Mouse (Mus musculus) left cerebral cortex, adult 8-10 months (tissue): ENCODE data around the gene Uckl1. TPM values are rescaled to one million over a fixed set of nuclear protein-coding genes. Genes with fewer than 3 reads are reported as not detected.
A peak's percentile ranks its signal among the peaks of the same experiment; 100 is the strongest.

Experiments used
- DNase-seq, 2 experiments: peaks; one replicate each; pipeline ENCODE4 v3.0.0; 2022; ENCODE audit warnings: low spot score in 2 of 2
- total RNA-seq, 4 experiments: library from RNA; stranded (reverse); gene quantifications; 2 replicates each; pipeline ENCODE4 v1.2.4; 2022

Gene Uckl1
- total RNA-seq = 10 to 100 TPM; 53.5 to 80.6 (median 63.6) TPM

- DNase-seq = peak in 1 of 2 experiments; percentile 11
Observed at GRCm38 (mm10) chr2:181584411-181584942, at the start of gene Uckl1. Gene Uckl1 (minus strand): TSS chr2:181584892.

GRCm38 (mm10) chr2:181632624-181633023, 47.9 kb upstream of the Uckl1 start:
- DNase-seq = no peak

DNA sequence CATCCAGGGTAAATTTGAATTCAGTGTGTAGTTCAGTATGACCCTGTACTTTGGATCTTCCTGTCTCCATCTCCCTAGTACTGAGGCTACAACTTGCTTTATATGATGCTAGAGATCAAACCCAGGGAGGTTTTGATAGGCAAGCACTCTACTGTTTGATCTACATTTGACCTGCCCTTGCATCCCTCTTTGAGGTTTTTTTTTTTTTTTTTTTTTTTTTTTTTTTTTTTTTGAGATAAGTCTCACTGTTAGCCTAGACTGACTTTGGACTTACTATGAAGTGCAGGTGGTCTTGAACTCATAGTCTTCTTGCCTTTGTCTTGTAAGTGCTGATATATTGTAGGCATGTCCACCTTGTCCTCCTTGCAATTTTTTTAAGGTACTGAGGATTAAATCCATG, 43.8 kb upstream of the Uckl1 start:
- DNase-seq = no peak

DNA sequence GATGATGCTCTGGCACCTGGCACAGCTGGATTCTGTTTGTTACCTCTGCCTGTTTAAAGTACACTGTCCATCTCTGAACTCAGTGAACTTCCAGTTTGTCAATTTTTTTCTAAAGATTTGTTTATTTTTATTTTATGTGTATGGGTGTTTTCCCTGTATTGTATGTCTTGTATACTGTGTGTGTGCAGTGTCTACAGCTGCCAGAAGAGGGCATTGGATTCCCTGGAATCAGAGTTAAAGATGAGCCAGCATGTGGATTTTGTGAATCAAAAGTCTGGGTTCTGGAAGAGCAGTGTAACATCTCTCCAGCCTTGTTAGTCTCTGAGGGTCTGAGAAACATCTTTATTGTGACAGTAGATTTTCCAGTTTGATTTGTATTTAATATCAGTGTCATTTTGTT, 38.7 kb upstream of the Uckl1 start:
- no peak for DNase-seq

DNA sequence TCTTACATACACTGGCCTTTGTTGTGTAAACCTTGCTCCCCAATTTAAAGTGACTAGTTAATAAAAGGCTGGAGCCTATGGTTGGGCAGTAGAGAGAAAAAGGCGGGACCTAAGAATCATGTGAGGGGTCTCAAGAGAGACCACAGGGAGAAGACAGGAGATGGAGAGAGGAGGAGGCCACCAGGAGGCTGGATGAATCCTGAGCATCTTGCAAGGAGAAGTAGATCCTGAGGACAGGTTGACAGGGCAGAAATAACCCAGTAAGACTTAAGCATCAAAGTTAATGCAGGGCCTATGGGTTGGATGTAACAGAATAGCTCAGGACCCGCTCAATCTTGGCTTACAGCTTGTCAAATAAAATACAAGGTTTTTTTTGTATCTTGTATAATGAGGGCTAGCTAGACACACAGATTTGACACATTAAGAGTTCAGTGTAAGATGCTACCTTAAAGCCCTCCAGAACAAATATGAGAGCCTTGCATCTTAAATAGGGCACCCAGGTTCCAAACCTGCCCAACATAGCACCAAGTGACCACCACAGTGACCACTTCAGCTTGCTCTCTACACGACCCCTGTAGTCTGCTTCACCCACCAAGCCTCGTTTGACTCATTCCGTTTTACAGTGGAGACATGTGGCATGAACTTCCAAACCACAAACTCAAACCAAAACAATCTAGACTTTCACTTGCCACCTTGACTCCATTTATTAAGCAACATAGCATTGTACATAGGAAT, 34.2 kb upstream of the Uckl1 start:
- no peak for DNase-seq

DNA sequence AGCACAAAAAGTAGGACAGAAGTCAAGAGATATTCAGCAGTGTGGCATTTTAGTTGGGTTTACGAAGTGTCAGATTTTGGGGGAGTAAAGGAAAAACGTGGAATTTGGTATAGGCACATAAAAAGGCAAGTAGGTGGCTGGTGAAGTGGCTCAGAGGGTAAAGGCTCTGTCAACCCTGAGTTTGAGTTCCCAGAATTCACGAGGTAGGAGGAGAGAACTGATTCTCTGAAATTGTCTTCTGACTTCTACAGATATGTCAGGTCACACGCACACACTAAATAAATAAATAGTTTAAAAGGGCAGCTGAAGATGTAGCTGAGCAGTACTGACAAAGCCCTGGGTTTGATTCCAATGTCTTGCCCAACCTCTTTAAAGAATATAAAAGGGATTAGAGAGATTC, 17.7 kb upstream of the Uckl1 start:
- no peak for DNase-seq

DNA sequence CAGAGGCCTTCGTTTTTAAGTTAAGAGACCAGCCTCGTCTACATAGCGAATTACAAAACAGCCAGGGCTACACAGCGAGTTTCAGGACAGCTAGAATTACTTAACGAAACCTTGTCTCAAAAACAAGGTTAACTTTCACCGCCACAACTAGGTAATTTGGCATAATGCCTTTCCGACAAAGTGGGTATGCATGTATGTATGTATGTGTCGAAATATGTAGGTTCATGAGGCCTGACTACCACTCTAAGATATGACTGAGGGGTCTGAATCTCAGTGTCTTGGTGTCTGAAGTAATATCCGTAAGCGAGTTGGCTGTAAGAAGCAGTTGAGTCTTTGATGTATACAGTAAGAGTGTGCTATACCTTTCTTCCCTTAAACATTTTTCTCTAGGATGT, 17.1 kb upstream of the Uckl1 start:
- DNase-seq = no peak

DNA sequence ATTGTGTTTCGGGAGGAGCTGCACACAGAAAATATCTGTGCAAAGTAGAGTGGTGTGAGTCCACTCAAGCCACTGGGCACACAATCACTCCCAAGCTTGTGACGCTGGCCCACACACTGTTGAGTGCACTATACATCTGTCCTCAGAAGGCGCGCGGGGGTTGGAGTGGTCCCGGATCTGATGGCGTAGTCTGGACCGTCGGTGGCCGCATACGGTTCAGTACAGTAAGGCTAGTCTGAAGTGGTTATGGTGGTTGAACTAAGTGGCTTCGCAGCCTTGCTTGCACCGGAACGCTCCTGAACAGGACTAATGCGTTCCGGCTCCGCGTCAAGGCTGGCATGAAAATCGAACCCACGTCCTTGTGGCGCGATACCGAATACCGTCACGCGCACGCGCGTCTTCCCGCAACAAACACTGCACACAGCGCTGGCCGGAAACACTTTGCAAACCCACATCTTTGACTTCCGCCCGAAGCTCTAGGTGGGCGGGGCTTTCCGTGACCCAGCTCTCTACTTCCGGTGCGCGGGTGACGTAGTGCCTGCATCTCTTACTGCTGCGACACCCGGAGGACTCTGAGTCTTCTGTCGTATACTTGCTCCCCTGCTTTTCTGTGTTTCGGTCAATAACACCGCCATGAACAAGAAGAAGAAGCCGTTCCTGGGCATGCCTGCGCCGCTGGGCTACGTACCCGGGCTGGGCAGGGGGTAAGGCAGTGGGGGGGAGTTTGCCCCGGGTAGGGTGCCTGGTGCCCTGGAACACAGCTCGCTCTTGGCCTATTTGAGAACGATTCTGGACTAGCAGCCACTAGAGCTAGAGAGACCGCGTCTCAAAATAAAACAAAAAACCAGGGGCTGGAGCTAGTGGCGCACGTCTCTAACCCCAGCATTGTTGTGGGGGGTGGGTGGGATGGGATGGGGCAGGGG, 16.4 kb upstream of the Uckl1 start:
- DNase-seq = peak; percentile 90 to 97

- peak in 1 of 2 experiments; percentile 43 for DNase-seq
Observed at GRCm38 (mm10) chr2:181600226-181600758, 15.6 kb upstream of the Uckl1 start.

DNA sequence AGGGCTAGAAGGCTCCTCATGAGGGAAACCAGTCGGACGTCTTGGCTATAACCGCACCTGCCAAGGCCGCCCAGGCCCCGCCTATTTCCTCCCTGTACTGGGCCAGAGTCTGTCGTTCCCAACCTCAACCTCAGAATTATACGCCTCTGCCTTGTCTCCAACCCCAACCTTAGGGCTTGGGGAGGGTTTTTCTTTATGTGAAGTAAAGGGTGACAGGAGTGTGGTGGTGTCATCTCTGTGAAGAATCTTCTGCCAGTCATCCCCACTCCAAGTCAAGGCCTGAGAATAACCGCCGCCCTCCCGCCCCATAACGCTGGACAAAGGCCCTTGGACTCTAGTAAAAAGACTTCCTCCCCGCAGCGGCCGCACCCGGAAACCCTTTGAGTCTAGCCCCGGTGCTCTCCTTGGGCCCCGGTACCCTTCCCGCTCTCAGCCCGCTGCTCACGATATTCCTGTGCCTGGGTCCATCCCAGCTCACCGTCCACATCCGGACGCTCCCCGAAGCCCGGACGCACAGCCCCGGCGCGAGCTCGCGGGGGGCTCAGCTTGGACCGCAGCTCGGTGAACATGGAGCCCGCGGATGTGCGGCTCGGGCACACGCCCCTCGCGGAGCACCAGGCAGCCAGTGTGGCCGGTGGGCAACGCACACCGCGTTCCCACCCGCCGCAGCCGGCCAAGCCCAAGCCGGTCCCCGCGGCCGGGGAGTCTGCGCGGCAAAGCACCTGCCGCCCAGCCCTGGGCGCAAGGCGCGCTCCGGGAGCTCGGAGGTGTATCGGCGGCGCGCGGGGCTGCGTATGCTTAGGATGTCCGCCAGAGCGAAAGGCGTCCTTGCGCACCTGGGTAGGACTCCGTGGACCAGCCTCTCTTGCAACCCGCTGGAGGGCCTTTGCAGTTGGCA, 14.0 kb upstream of the Uckl1 start, which contains the start of gene Samd10:
Gene Samd10 (minus strand): TSS at position 759 of the 898 bp plus-strand sequence.
- peak in 1 of 2 experiments; percentile 66 for DNase-seq

- peak in 1 of 2 experiments; percentile 18 for DNase-seq
Observed at GRCm38 (mm10) chr2:181597378-181598061, 12.8 kb upstream of the Uckl1 start.

DNA sequence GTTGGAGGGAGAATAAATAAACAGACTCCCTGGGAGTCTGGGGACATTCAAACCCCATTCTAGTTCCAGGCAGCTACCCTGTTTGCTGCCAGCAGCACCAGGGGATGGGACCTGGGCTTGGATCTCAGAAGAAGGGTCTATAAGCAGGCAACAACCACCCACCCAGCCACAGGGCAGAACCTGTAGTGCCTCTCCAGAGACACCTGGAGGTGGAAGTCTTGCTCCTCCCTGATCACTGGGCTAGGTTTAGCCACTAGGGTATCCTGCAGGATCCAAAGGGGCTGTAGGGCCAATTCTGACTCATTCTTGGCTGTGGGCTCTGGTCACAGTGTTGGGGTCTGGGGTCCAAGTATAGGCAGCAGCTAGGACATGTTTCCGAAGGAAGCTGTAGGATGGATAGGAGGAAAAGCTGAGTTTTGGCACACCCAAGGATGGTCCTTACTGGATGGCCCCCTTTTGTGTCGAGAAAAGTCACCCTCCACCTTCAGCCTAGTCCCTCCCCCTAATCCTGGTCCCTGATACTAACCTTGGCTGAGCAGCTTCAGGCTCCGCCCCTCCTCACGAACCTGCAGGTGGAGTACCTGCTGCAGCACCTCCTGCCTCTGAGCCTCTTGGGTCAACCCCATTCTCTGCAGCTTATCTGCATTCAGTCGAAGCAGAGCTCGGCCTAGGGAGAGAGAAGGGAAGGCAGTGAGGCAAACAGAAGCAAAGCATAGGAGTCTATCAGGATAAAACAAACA, 11.7 kb upstream of the Uckl1 start:
- peak in 1 of 2 experiments; percentile 10 for DNase-seq

- DNase-seq = peak in 1 of 2 experiments; percentile 17
Observed at GRCm38 (mm10) chr2:181594946-181595696, 10.4 kb upstream of the Uckl1 start.

- DNase-seq = no peak
Observed at GRCm38 (mm10) chr2:181593937-181594336, 9.2 kb upstream of the Uckl1 start.

- DNase-seq = no peak
Observed at GRCm38 (mm10) chr2:181593042-181593421, 8.3 kb upstream of the Uckl1 start.

DNA sequence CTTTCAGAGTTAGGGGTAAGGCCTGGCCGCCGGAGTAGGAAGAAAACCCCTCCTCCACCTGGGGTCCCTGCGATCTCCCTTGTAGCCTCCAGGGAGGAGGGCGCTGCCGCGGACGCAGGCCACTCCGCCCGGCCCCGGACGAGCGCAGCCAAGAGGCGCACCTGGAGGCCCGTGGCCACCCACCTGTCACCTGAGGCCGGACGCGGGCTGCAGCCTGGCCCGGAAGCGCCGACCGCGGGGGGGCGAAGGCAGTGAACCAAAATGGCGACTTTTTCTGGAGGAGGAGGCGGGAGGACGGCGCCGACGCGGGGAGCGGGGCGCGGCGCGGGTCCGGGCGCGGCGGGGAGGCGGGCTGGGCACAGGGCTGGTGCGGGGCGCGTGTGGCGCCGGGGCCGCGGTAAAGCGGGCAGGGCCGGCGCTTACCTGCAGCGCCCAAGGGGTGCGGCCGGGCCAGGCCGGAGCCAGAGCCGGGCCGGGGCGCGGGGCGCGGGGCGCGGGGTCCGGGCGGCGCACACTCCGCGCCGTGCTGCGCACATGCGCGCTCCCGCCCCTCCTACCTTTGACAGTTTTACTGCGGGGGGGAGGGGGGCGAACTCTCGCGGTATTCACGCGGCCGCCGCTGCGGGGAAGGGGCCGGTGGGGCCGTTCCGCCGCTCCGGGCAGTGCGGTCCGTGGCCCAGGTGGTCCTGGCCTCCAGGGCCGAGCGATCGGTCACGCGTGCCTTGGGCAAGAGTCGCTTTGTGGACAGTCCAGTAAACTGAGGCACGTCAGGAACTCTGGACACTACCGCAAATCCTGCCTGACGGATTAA, 7.7 kb upstream of the Uckl1 start, which contains the start of gene Zfp512b:
Gene Zfp512b (minus strand): TSS at position 573 of the 811 bp plus-strand sequence.
- DNase-seq = peak in 1 of 2 experiments; percentile 55

DNA sequence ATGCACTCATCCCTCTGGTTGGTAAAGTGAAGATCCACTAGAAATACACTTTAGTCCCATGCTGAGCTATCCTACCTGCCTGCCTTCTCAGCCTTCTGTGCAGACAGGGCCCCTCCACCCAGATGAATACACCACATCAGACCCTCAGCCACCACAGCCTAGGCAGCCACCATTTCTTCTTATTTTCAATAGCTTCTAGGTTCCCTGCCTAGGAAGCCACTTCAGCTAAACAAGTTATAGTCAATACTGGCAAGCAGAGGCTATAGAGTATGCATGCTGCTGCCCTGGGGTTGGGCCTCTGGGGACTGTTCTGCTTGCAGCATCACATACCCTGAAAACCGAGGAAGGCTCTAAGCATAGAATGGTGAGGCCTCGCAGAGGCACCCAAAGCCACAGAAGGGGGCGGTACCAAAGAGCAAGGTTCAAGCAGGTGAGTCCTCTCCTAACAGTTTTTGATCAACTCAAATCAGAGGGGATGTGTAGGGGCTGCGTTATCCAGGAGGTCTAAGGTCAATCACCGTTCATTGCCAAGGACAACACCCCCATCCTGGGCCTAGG, 6.9 kb upstream of the Uckl1 start, which contains the start of gene Prpf6:
Gene Prpf6 (plus strand): TSS at position 341 of the 558 bp plus-strand sequence.
- DNase-seq = peak in 1 of 2 experiments; percentile 5
